Mouse (Mus musculus) erythroblast, embryonic 14.5 days (primary cell): ENCODE measurements around the gene Tnfsf14. TPM values are rescaled to one million over a fixed set of nuclear protein-coding genes. Genes with fewer than 3 reads are reported as not detected.

Experiments
- H3K27me3 ChIP-seq: 2 replicates; pipeline ENCODE4 v1.6.1; 2012; ENCODE audit warnings: inconsistent platforms; ENCODE audit not compliant: control insufficient read depth
- H3K36me3 ChIP-seq: 2 replicates; pipeline ENCODE4 v1.6.1; 2012; ENCODE audit warnings: mild to moderate bottlenecking, inconsistent platforms; ENCODE audit not compliant: control insufficient read depth
- H3K4me1 ChIP-seq: 2 replicates; pipeline ENCODE4 v1.6.1; 2012; ENCODE audit warnings: inconsistent platforms; ENCODE audit not compliant: control insufficient read depth
- H3K4me3 ChIP-seq: replicated peaks from 2 replicates; pipeline ENCODE3; 2012; ENCODE audit warnings: moderate library complexity, mild to moderate bottlenecking, inconsistent platforms
- H3K9me3 ChIP-seq: 2 replicates; pipeline ENCODE4 v1.6.1; 2012; ENCODE audit warnings: low read length, inconsistent platforms, mixed read lengths; ENCODE audit not compliant: control insufficient read depth
- GATA1 ChIP-seq: IDR thresholded peaks from 2 replicates; pipeline ENCODE4 v1.6.1; 2012; ENCODE audit warnings: low read length, inconsistent platforms, mixed read lengths
- TAL1 ChIP-seq: IDR thresholded peaks from 3 replicates; pipeline ENCODE4 v1.6.1; 2012; ENCODE audit warnings: low read length, inconsistent platforms, mixed read lengths
- polyA plus RNA-seq: library from polyadenylated mRNA; stranded (reverse); fragments of >175 nt; gene quantifications from 2 replicates; pipeline ENCODE4 v1.2.3, GENCODE M21; 2012

Tnfsf14 gene
- polyA plus RNA-seq, 1 experiment, result 0.02 TPM

- Histone ChIP-seq H3K27me3 (peaks cover 56% of the 10 kb centered on the region), H3K9me3 (peaks cover 13% of the 10 kb centered on the region), H3K36me3 (no peaks in the 10 kb centered on the region), H3K4me3 (no peak within 1 kb of the TSS), H3K4me1 (no peaks in the 10 kb centered on the region)
- TF ChIP-seq TAL1 (no peak), GATA1 (no peak)
These were observed 44.8 kb downstream of the Tnfsf14 start, which contains the start of gene Cd70 for GRCm38 (mm10) chr17:57148994-57149803. Gene Cd70 (minus strand): TSS chr17:57149777.

- Histone ChIP-seq H3K4me1 (no peaks in the 10 kb centered on the region), H3K9me3 (peaks cover 13% of the 10 kb centered on the region), H3K27me3 (peaks cover 56% of the 10 kb centered on the region), H3K36me3 (no peaks in the 10 kb centered on the region), H3K4me3 (no peak overlapping the region)
- TF ChIP-seq TAL1 (no peak), GATA1 (no peak)
These were observed 45.6 kb downstream of the Tnfsf14 start for GRCm38 (mm10) chr17:57148343-57148742.

GRCm38 (mm10) chr17:57145115-57145514 lies 48.9 kb downstream of the Tnfsf14 start:
- Histone ChIP-seq H3K9me3 (peaks cover under 1% of the 10 kb centered on the region; the same call in 1 of the 2 replicates), H3K4me1 (peaks cover under 1% of the 10 kb centered on the region; the same call in 1 of the 2 replicates), H3K27me3 (peaks cover 43% of the 10 kb centered on the region), H3K36me3 (no peaks in the 10 kb centered on the region), H3K4me3 (no peak overlapping the region)
- TF ChIP-seq GATA1 (no peak), TAL1 (no peak)

- Histone ChIP-seq H3K4me3 (no peak overlapping the region), H3K36me3 (no peaks in the 10 kb centered on the region), H3K4me1 (peaks cover 8% of the 10 kb centered on the region), H3K9me3 (no peaks in the 10 kb centered on the region), H3K27me3 (peaks cover 29% of the 10 kb centered on the region)
- TF ChIP-seq GATA1 (no peak), TAL1 (no peak)
These were observed 50.3 kb downstream of the Tnfsf14 start for GRCm38 (mm10) chr17:57143704-57144103.

- Histone ChIP-seq H3K4me1 (peaks cover 10% of the 10 kb centered on the region), H3K27me3 (no peaks in the 10 kb centered on the region; the same call in 1 of the 2 replicates), H3K9me3 (no peaks in the 10 kb centered on the region), H3K36me3 (no peaks in the 10 kb centered on the region), H3K4me3 (no peak overlapping the region)
- no peak for TF ChIP-seq GATA1
- no peak for TF ChIP-seq TAL1
These were observed 54.3 kb downstream of the Tnfsf14 start for GRCm38 (mm10) chr17:57139708-57140107.

Other genes starting within 250 kb of the Tnfsf14 start
- 0.01 TPM in 1 of 2 replicates, not detected in the other for gene Acer1, start 212.1 kb downstream of the Tnfsf14 start, polyA plus RNA-seq
- gene Clpp, start 203.9 kb downstream of the Tnfsf14 start, polyA plus RNA-seq, result 12.3 and 14.6 TPM in 2 replicates
- gene Alkbh7, start 196.8 kb downstream of the Tnfsf14 start, polyA plus RNA-seq, result 2.1 and 2.9 TPM in 2 replicates
- not detected in 2 replicates for gene Pspn, start 194.2 kb downstream of the Tnfsf14 start, polyA plus RNA-seq
- 31.9 and 32.9 TPM in 2 replicates for gene Gtf2f1, start 182.9 kb downstream of the Tnfsf14 start, polyA plus RNA-seq
- not detected in 2 replicates for gene Gm17949, start 182.7 kb downstream of the Tnfsf14 start, polyA plus RNA-seq
- 31.3 and 33.6 TPM in 2 replicates for gene Khsrp, start 162.7 kb downstream of the Tnfsf14 start, polyA plus RNA-seq
- gene Slc25a41, start 152.5 kb downstream of the Tnfsf14 start, polyA plus RNA-seq, result not detected in 2 replicates
- gene Crb3, start 135.1 kb downstream of the Tnfsf14 start, polyA plus RNA-seq, result 0.05 TPM in 2 replicates
- 0.21 and 0.26 TPM in 2 replicates for gene Slc25a23, start 134.3 kb downstream of the Tnfsf14 start, polyA plus RNA-seq
- 0.03 and 0.09 TPM in 2 replicates for gene Dennd1c, start 115.7 kb downstream of the Tnfsf14 start, polyA plus RNA-seq
- gene Tubb4a, start 106.4 kb downstream of the Tnfsf14 start, polyA plus RNA-seq, result not detected in 2 replicates
- gene Tnfsf9, start 88.9 kb downstream of the Tnfsf14 start, polyA plus RNA-seq, result 0.04 TPM in 1 of 2 replicates, not detected in the other
- not detected in 2 replicates for gene Cd70, start 44.4 kb downstream of the Tnfsf14 start, polyA plus RNA-seq
- 0.11 and 0.12 TPM in 2 replicates for gene C3, start 34.0 kb upstream of the Tnfsf14 start, polyA plus RNA-seq
- 1.4 and 1.9 TPM in 2 replicates for gene Gpr108, start 54.3 kb upstream of the Tnfsf14 start, polyA plus RNA-seq
- 0.04 and 0.18 TPM in 2 replicates for gene Trip10, start 55.3 kb upstream of the Tnfsf14 start, polyA plus RNA-seq
- gene Vav1, start 84.9 kb upstream of the Tnfsf14 start, polyA plus RNA-seq, result 0.18 and 0.21 TPM in 2 replicates
- gene Adgre1, start 164.5 kb upstream of the Tnfsf14 start, polyA plus RNA-seq, result 0.03 and 0.04 TPM in 2 replicates